ENCODE assay signal across 27 mouse cellular contexts in genomic region chr19:47939361-47939760, GRCm38 (mm10). TPM values are rescaled to one million over a fixed set of nuclear protein-coding genes. Genes with fewer than 3 reads are reported as not detected.
DNase-seq lines count a peak whose midpoint lies in the region; ATAC-seq lines count a peak whose summit lies in the region.
"Had no signal": no experiment of that assay in that cellular context is flagged by ENCODE, and none has a peak within 500 bp of the region (broad histone marks: within the 10 kb centered on the region; RNA-seq: fewer than 3 reads in every experiment).

No protein-coding gene starts in this region.

- no peaks in the 10 kb centered on the region for H3K36me3 ChIP-seq in forebrain, embryonic 11.5 days (ENCODE audit: control insufficient read depth, insufficient read depth, low read length)
- H3K36me3 ChIP-seq in forebrain, embryonic 10.5 days (replicated peaks): no peaks in the 10 kb centered on the region
- no peaks in the 10 kb centered on the region for H3K36me3 ChIP-seq in heart, embryonic 12.5 days
- H3K36me3 ChIP-seq: embryonic facial prominence, embryonic 12.5 days; embryonic facial prominence, embryonic 15.5 days; G1E; heart, embryonic 13.5 days had no signal

- H3K27ac ChIP-seq in forebrain, embryonic 11.5 days (ENCODE audit: low read depth, low read length): no peak overlapping the region
- no peak overlapping the region for H3K27ac ChIP-seq in forebrain, embryonic 10.5 days
- H3K27ac ChIP-seq in heart, embryonic 12.5 days (ENCODE audit: poor library complexity, severe bottlenecking): no peak overlapping the region
- H3K27ac ChIP-seq: embryonic facial prominence, embryonic 12.5 days; embryonic facial prominence, embryonic 15.5 days; forebrain, embryonic 13.5 days; gastrocnemius, adult 2 months; heart, embryonic 13.5 days; hindbrain, embryonic 14.5 days; hindbrain, postnatal 0 days had no signal

- H3K9ac ChIP-seq in forebrain, embryonic 11.5 days (ENCODE audit: low read length): no peak overlapping the region
- no peak overlapping the region for H3K9ac ChIP-seq in heart, embryonic 12.5 days
- H3K9ac ChIP-seq: embryonic facial prominence, embryonic 12.5 days; embryonic facial prominence, embryonic 15.5 days; forebrain, embryonic 13.5 days; heart, embryonic 13.5 days; hindbrain, embryonic 14.5 days had no signal

- no peaks in the 10 kb centered on the region for H3K4me1 ChIP-seq in forebrain, embryonic 11.5 days (replicated peaks; ENCODE audit: control insufficient read depth, insufficient read depth, low read length)
- peaks cover 21% of the 10 kb centered on the region for H3K4me1 ChIP-seq in forebrain, embryonic 10.5 days
- peaks cover 10% of the 10 kb centered on the region for H3K4me1 ChIP-seq in heart, embryonic 12.5 days (replicated peaks)

- no peaks in the 10 kb centered on the region for H3K9me3 ChIP-seq in forebrain, embryonic 11.5 days (ENCODE audit: control insufficient read depth, low read length)
- no peaks in the 10 kb centered on the region for H3K9me3 ChIP-seq in forebrain, embryonic 10.5 days
- H3K9me3 ChIP-seq in heart, embryonic 12.5 days (replicated peaks): no peaks in the 10 kb centered on the region
- H3K9me3 ChIP-seq: embryonic facial prominence, embryonic 12.5 days; embryonic facial prominence, embryonic 15.5 days; forebrain, embryonic 13.5 days; heart, embryonic 13.5 days had no signal

- DNase-seq in forebrain, embryonic 11.5 days (ENCODE audit: low spot score): peak; percentile 0
- no peak for DNase-seq in forebrain, embryonic 10.5 days (ENCODE audit: extremely low spot score, low spot score)
- peak; percentile 10 for DNase-seq in heart, adult 11 months
- peak; percentile 12 for DNase-seq in right cerebral cortex, adult 18-20 months
- no peak for DNase-seq in right cerebral cortex, postnatal 14 days
- DNase-seq: adrenal gland, postnatal 10 days; adrenal gland, postnatal 36 days; cerebellum, adult 11 months; cerebellum, adult 2 months; cerebellum, adult 9-11 months; cerebellum, postnatal 25 days; gastrocnemius, adult 2 months; gastrocnemius, postnatal 14 days; heart, adult 18-20 months; heart, postnatal 14 days; heart, postnatal 4 days had no signal

- 74% methylated on average over 6 of the region's 6 CpGs for WGBS in forebrain, embryonic 11.5 days
- 83% methylated on average over 6 of the region's 6 CpGs for WGBS in forebrain, embryonic 10.5 days
- WGBS in heart, embryonic 12.5 days: 76% methylated on average over 6 of the region's 6 CpGs

- H3K27me3 ChIP-seq in forebrain, embryonic 11.5 days (ENCODE audit: control insufficient read depth, insufficient read depth, low read length): no peaks in the 10 kb centered on the region
- H3K27me3 ChIP-seq in forebrain, embryonic 10.5 days (ENCODE audit: poor library complexity, severe bottlenecking): peaks cover 34% of the 10 kb centered on the region
- peaks cover 28% of the 10 kb centered on the region for H3K27me3 ChIP-seq in heart, embryonic 12.5 days (replicated peaks)
- H3K27me3 ChIP-seq: forebrain, embryonic 13.5 days had no signal

- H3K4me2 ChIP-seq in forebrain, embryonic 11.5 days (ENCODE audit: low read depth, low read length, severe bottlenecking): no peak overlapping the region
- no peak overlapping the region for H3K4me2 ChIP-seq in heart, embryonic 12.5 days
- H3K4me2 ChIP-seq: embryonic facial prominence, embryonic 12.5 days; embryonic facial prominence, embryonic 15.5 days; forebrain, embryonic 13.5 days; heart, embryonic 13.5 days; hindbrain, embryonic 14.5 days had no signal

- no peak for ATAC-seq in forebrain, embryonic 11.5 days (replicated peaks; ENCODE audit: low FRiP score)
- ATAC-seq in heart, embryonic 12.5 days (ENCODE audit: insufficient number of reproducible peaks, low FRiP score): no peak
- ATAC-seq: forebrain, embryonic 13.5 days; hindbrain, postnatal 0 days; inflammation-experienced regulatory T-cells, adult 6 months; intestine, embryonic 16.5 days; Patski had no signal

- no peak overlapping the region for H3K4me3 ChIP-seq in forebrain, embryonic 11.5 days (ENCODE audit: low read depth, low read length)
- H3K4me3 ChIP-seq in forebrain, embryonic 10.5 days: no peak overlapping the region
- H3K4me3 ChIP-seq in heart, embryonic 12.5 days: no peak overlapping the region
- H3K4me3 ChIP-seq: embryonic facial prominence, embryonic 12.5 days; embryonic facial prominence, embryonic 15.5 days; forebrain, embryonic 13.5 days; gastrocnemius, adult 2 months; heart, embryonic 13.5 days had no signal

RNA-seq across cellular contexts. Expression of gene Cfap58, which starts 1.9 kb away (rescaled TPM):
- polyA plus RNA-seq in forebrain, embryonic 11.5 days (2014; fragmentation: Nextera tagmentation; extraction: Ambion mirVana): not detected in 2 replicates
- polyA plus RNA-seq in forebrain, embryonic 10.5 days (2016; fragmentation: Nextera tagmentation; extraction: Ambion mirVana): 0.06 TPM in 1 of 2 replicates, not detected in the other
- not detected in 2 replicates for polyA plus RNA-seq in heart, embryonic 12.5 days (2016; fragmentation: Nextera tagmentation; extraction: Ambion mirVana)
- polyA plus RNA-seq: embryonic facial prominence, embryonic 12.5 days; G1E; inflammation-experienced regulatory T-cells, adult 6 months; intestine, embryonic 16.5 days; Patski had no signal

RNA-seq across cellular contexts. Expression of gene Itprip, which starts 20.3 kb away (rescaled TPM):
- polyA plus RNA-seq in forebrain, embryonic 11.5 days (2014; fragmentation: Nextera tagmentation; extraction: Ambion mirVana): 18.8 and 20.4 TPM in 2 replicates
- 21.2 and 21.9 TPM in 2 replicates for polyA plus RNA-seq in forebrain, embryonic 10.5 days (2016; fragmentation: Nextera tagmentation; extraction: Ambion mirVana)
- 24.4 and 25.5 TPM in 2 replicates for polyA plus RNA-seq in heart, embryonic 12.5 days (2016; fragmentation: Nextera tagmentation; extraction: Ambion mirVana)

RNA-seq across cellular contexts. Expression of gene Cfap43, which starts 20.3 kb away (rescaled TPM):
- 0.04 and 0.15 TPM in 2 replicates for polyA plus RNA-seq in forebrain, embryonic 11.5 days (2014; fragmentation: Nextera tagmentation; extraction: Ambion mirVana)
- polyA plus RNA-seq in forebrain, embryonic 10.5 days (2016; fragmentation: Nextera tagmentation; extraction: Ambion mirVana): 0.05 and 0.06 TPM in 2 replicates
- 0.10 and 0.19 TPM in 2 replicates for polyA plus RNA-seq in heart, embryonic 12.5 days (2016; fragmentation: Nextera tagmentation; extraction: Ambion mirVana)
- polyA plus RNA-seq: G1E had no signal

Comparison
In these comparisons a context has a peak if more than half of its experiments do, and no peak if none do; other contexts are left out.
1. DNase-seq: peak in forebrain, embryonic 11.5 days (single experiment), heart, adult 11 months (single experiment) and right cerebral cortex, adult 18-20 months (single experiment); none in forebrain, embryonic 10.5 days (single experiment) and right cerebral cortex, postnatal 14 days (single experiment).